Mouse (Mus musculus): ENCODE data around the gene Gm20388. TPM values are rescaled to one million over a fixed set of nuclear protein-coding genes. Genes with fewer than 3 reads are reported as not detected.

Gene Gm20388
- total RNA-seq, 1 experiment from 2014 or later = 35.7 TPM

- peak; percentile 88 for ATAC-seq (replicated peaks; ENCODE audit: low read depth, poor library complexity, severe bottlenecking)
These were observed 161.0 kb downstream of the Gm20388 start for GRCm38 (mm10) chr8:120071684-120072083.

- no peak for ATAC-seq (replicated peaks; ENCODE audit: low read depth, poor library complexity, severe bottlenecking)
These were observed 161.6 kb downstream of the Gm20388 start for GRCm38 (mm10) chr8:120072259-120072658.

GRCm38 (mm10) chr8:120072827-120073226, 162.2 kb downstream of the Gm20388 start:
- no peak for ATAC-seq (replicated peaks; ENCODE audit: low read depth, poor library complexity, severe bottlenecking)

DNA sequence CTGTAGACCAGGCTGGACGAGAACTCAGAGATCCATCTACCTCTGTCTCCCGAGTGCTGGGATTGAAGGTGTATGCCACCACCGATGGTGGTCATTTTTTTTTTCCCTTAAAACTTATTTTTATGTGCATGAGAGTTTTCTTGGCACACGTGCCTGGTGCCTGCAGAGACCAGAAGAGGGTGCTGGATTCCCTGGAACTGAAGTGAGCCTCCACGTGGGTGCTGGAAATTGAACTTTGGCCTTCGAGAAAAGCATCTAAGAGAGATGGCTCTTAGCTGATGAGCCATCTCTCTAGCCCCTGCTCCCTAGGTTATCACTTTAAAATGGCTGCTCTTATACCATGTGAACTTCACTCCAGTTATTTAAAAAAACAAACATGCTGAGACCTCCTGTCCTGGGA, 163.9 kb downstream of the Gm20388 start:
- ATAC-seq (replicated peaks; ENCODE audit: low read depth, poor library complexity, severe bottlenecking) = no peak

- no peak for ATAC-seq (replicated peaks; ENCODE audit: low read depth, poor library complexity, severe bottlenecking)
These were observed 164.7 kb downstream of the Gm20388 start for GRCm38 (mm10) chr8:120075347-120075746.

DNA sequence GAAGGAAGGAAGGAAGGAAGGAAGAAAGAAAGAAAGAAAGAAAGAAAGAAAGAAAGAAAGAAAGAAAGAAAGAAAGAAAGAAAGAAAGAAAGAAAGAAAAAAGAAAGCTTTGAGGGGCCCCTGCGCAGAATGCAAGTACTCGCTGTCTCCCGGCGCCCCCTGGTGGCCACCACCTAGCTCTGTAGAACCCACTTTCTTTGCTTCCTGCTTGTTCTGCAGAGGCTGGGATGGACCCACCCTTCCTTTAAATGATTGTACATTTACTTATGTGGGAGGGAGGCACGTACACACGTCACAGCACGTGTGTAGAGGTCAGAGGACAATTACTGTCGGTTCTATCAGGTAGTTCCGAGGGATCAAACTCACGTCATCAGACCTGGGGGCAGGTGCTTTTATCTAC, 167.4 kb downstream of the Gm20388 start:
- ATAC-seq (replicated peaks; ENCODE audit: low read depth, poor library complexity, severe bottlenecking) = peak; percentile 85

DNA sequence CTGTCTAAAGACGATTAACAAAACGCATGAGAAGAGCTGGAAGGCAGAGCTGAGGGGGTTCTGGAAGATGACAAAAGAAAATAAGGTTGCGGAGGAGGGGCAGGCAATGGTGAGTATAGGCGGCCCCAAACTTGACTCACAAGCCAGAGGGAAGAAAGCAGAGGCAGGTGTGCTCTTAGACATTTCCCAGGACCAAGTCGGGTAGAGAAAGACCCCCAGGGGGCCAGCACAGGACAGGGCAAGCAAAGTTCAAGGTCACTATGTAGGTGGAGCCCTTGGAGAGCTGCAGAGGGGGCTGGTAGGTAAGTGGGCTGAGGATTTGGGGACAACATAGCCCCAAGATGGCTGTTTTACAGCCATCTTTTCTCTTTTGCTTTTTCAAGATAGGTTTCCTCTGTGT, 168.7 kb downstream of the Gm20388 start:
- ATAC-seq (replicated peaks; ENCODE audit: low read depth, poor library complexity, severe bottlenecking) = no peak

- no peak for ATAC-seq (replicated peaks; ENCODE audit: low read depth, poor library complexity, severe bottlenecking)
These were observed 172.6 kb downstream of the Gm20388 start for GRCm38 (mm10) chr8:120083261-120083660.

DNA sequence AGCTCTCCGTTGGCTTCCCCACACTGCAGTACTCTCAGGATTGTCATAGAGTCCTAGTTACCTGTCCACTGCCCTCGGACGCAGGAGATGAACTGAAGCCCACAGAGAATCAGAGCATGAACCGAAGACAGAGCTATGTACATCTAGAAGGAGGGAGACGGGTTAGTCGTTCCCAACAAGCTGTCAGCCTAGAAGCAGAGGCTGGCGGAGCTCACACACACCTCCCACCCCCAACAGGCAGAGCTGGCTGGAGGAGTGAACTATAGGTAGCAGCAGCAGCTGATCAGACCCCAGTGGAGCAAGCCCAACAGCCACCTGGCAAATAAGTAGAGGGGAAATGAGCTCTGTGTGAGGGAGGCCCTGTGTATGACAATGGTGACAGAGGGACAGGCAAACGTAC, 174.1 kb downstream of the Gm20388 start:
- no peak for ATAC-seq (replicated peaks; ENCODE audit: low read depth, poor library complexity, severe bottlenecking)

DNA sequence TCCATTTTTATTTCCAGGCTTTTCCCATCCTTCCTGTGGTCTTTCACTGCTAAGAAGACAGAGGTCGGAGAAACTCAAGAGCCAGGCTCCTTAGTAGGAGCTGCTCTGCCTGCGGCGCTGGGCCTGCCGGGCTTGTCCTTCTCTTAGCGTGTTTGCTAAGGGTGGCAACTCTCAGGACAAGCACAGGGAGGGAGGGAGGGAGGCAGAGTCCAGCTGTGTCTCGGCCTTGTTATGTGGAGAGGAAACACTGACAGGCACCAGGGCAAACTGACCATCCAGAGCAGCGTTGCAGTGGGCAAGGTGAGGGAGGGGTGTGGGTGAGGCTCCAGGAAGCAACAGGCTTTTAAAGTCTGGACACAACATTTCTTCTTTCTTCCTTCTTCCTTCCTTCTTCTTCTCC, 178.9 kb downstream of the Gm20388 start:
- no peak for ATAC-seq (replicated peaks; ENCODE audit: low read depth, poor library complexity, severe bottlenecking)

GRCm38 (mm10) chr8:120091032-120091431, 180.4 kb downstream of the Gm20388 start:
- ATAC-seq (replicated peaks; ENCODE audit: low read depth, poor library complexity, severe bottlenecking) = no peak

GRCm38 (mm10) chr8:120093103-120093502, 182.5 kb downstream of the Gm20388 start:
- ATAC-seq (replicated peaks; ENCODE audit: low read depth, poor library complexity, severe bottlenecking) = no peak

DNA sequence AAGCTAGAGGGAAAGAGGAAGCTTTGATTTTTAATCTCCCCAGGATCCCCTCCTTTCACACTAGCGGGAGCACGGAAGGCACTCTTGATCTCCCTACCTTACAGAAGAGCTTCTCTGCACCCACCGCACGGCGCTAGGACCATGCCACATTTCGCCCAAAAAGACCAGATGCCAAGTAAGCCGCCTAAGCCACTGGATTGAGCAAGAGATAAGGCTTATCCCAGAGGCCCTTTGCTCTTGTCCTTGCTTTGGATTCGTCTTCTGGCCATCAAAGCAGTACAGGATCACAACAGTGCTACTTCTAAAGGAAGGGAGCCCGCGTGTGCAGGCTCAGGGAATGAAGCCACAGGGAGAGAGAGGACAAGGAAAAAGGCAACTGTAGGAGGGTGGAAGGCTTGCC, 184.2 kb downstream of the Gm20388 start:
- ATAC-seq (replicated peaks; ENCODE audit: low read depth, poor library complexity, severe bottlenecking) = no peak

GRCm38 (mm10) chr8:120096486-120096885, 185.8 kb downstream of the Gm20388 start:
- no peak for ATAC-seq (replicated peaks; ENCODE audit: low read depth, poor library complexity, severe bottlenecking)

DNA sequence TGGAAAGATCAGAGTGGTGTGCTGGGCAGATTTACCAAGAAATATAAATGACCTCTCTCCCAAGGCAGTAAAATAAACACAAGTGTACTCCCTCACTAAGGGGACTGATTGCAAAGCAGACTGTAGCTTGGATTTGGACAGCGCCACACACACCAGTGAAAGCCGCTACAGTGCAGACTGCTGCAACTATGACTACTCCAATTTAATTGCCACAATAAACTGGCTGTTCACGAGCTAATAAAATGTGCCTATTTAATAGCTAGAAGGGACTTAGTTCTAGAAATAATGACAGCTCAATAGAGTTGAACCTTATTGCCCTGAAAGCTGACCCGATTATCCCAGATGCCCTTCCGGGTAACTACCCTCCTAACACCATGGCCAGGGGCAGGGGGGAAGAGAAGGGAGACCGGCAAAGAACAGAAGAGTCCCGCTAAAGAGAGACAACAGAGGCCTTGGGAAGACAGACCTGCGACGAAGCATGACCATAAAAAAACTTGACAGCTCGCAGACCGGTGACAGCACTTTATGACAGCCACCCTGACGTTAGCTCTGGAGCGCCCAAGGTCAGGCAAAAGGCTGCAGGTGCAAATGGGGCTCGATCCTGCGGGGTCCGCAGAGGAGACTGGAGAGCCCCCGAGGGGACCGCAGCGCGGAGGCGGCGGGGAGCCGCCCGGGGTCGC, 189.9 kb downstream of the Gm20388 start:
- ATAC-seq (replicated peaks; ENCODE audit: low read depth, poor library complexity, severe bottlenecking) = no peak

GRCm38 (mm10) chr8:120101068-120101972, 190.7 kb downstream of the Gm20388 start, which contains the start of gene Zdhhc7:
Gene Zdhhc7 (minus strand): TSS chr8:120101482.
- peak; percentile 66 for ATAC-seq (replicated peaks; ENCODE audit: low read depth, poor library complexity, severe bottlenecking)

GRCm38 (mm10) chr8:120103916-120104315, 193.3 kb downstream of the Gm20388 start:
- ATAC-seq (replicated peaks; ENCODE audit: low read depth, poor library complexity, severe bottlenecking) = no peak

DNA sequence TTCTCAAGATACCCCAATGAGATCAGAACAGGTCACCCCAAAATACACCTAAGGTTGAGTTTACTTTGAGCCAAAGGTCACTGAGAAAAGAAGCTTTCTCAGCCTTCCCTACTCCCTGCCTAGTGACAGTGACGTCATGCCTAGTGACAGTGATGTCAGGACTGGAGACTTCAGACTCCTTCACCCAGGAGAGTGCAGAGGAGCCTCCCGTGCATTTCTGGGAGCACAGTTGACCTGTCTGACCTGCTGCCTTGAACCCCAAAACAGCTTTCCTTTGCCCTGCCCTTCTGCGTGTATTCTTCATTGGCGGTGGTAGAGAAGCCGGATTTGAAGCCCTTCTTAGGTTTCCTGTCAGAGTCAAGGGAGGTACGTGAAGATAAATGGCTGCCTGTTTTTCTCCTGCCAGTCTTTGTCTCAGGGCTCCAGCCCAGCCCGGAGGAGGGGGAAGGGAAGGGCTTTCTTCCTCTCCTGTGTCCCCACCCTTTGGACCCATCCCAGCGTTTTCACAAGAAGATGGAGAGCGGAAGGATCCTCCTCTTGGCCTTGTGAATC, 194.2 kb downstream of the Gm20388 start:
- no peak for ATAC-seq (replicated peaks; ENCODE audit: low read depth, poor library complexity, severe bottlenecking)

DNA sequence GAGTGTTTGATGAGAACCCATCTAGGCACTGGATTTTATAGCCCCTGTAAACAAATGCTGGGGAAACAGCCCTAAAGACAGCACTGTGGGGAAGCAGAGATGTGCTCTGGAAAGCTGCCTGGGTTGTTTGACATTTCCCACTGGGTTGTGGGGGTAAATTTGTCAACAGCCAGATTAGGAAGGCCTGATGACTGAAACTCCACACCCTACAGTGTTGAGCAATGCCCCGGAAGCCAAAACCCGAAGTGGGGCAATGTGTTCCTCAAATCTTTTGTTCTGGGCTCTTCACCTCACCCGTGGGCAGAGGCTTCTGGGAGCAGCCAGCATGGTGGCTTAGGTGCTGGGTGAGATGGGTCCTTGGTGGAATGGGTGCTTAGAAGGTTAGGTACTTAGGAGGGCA, 198.5 kb downstream of the Gm20388 start:
- peak; percentile 40 for ATAC-seq (replicated peaks; ENCODE audit: low read depth, poor library complexity, severe bottlenecking)

GRCm38 (mm10) chr8:120110966-120111365, 200.3 kb downstream of the Gm20388 start:
- ATAC-seq (replicated peaks; ENCODE audit: low read depth, poor library complexity, severe bottlenecking) = no peak

DNA sequence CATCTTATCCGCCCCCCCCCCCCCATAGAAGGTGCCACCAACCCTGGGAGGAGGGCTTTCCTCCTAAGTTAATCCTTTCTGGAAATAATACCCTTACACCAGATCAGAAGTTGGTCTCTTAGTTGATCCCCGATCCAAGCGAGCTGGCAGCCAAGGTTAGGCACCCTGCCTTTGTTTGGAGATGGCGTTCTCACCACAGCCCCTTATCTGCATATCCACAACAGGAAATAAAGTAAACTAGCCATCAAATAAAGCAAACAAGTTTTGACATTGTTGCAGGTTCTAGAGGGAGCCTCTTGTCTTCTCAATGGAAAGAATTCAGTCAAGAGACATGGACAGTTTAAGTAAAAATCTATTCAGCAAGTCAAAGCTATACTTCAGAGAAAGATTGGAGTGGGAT, 200.7 kb downstream of the Gm20388 start:
- ATAC-seq (replicated peaks; ENCODE audit: low read depth, poor library complexity, severe bottlenecking) = no peak

Measured in common myeloid progenitor, adult 5-6 weeks (primary cell).